Mouse (Mus musculus): ENCODE measurements around the gene Lbx2.
A peak's percentile ranks its signal among the peaks of the same experiment; 100 is the strongest.

The Lbx2 gene

GRCm38 (mm10) chr6:83108762-83109668, 22.8 kb downstream of the Lbx2 start, which contains the start of gene Mrpl53:
Mrpl53 (plus strand) TSS chr6:83109040.
- peak; percentile 81 to 83 for DNase-seq (ENCODE audit: low spot score in 2 of 2)

DNA sequence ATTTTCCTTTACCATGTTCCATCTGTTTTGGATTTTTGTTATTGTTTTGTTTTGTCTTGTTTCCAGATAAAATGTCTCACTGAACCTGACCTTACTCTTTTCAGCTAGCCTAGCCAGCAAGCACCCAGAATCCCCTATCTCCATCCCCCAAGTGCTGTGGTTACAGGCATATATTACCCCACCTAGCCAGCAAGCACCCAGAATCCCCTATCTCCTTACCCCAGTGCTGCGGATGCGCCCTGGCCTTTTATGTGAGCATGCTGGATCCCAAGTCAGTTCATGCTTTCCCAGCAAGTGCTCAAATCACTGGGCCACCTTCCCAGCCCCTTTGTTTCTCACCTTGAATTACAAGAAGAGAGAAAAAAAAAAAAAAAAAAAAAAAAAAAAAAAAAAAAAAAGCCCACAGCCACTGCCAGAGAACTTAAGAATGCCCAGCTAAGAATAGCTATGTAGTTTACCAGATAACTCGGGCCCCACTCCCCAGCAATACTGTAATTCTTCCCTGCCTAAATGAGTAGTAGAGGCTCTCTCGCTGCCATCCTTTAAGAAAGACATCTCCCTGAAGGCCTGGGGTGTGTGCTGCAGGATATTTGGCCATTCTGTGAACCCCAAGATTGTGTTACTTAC, 25.5 kb downstream of the Lbx2 start:
- DNase-seq (ENCODE audit: low spot score in 2 of 2): no peak

- peak; percentile 92 to 93 for DNase-seq (ENCODE audit: low spot score in 2 of 2)
These were observed 29.0 kb downstream of the Lbx2 start, which contains the start of gene Mogs for GRCm38 (mm10) chr6:83115011-83115671. Mogs (plus strand) TSS chr6:83115496.

GRCm38 (mm10) chr6:83115682-83116372, 29.7 kb downstream of the Lbx2 start:
- DNase-seq (ENCODE audit: low spot score in 2 of 2): no peak

DNA sequence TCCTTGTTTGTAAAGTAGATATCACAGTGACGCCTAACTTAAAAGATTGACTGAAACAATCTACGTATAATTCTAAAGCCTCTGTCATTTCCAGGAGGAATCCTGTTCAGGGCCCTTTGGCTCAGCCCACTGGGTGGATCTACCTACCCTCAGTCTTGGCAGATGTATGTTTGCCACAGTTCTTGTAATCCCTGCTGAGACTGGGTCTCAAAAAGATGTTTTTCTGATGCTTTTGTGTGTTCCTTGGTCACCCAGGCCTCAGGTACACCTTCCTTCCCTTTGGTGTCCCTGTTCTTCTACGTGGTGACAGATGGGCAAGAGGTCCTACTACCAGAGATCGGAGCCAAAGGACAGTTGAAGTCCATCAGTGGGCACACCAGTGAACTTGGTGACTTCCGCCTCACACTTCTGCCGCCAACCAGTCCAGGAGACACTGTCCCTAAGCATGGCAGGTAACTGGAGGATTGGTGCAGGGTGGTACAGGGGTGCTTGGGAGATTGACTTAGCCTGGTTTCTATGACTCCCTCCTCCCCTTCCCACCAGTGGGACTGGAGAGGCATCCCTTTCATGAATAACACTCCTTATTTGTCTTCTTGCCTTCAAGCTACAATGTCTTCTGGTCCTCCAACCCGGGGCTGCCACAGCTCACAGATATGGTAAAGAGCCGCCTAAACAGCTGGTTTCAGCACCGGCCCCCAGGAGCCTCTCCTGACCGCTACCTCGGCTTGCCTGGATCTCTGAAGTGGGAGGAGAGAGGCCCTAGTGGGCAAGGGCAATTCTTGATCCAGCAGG, 30.4 kb downstream of the Lbx2 start:
- no peak for DNase-seq (ENCODE audit: low spot score in 2 of 2)

GRCm38 (mm10) chr6:83117165-83117438, 30.9 kb downstream of the Lbx2 start:
- DNase-seq (ENCODE audit: low spot score in 2 of 2): no peak

DNA sequence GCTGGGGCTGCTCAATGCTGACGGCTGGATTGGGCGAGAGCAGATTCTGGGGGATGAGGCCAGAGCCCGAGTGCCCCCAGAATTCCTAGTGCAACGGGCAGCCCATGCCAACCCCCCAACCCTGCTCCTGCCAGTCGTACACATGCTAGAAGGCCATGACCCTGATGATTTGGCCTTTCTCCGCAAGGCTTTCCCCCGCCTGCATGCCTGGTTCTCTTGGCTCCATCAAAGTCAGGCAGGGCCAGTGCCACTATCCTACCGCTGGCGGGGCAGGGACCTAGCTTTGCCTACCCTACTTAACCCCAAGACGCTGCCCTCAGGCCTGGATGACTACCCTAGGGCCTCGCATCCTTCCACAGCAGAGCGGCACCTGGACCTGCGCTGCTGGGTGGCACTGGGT, 31.4 kb downstream of the Lbx2 start:
- no peak for DNase-seq (ENCODE audit: low spot score in 2 of 2)

DNA sequence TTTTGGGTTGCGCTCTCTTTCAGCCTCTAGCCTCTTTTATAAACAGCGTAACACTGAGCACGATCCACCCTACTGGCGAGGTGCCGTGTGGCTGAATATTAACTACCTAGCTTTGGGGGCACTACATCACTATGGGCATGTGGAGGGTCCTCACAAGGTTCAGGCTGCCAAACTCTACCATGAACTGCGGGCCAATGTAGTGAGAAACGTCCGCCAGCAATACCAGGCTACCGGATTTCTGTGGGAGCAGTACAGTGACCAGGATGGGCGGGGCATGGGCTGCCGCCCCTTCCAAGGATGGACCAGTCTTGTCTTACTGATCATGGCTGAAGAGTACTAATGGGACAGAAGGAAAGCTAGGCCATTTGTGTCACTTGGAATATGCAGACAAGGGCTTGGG, 32.2 kb downstream of the Lbx2 start:
- DNase-seq (ENCODE audit: low spot score in 2 of 2): no peak

DNA sequence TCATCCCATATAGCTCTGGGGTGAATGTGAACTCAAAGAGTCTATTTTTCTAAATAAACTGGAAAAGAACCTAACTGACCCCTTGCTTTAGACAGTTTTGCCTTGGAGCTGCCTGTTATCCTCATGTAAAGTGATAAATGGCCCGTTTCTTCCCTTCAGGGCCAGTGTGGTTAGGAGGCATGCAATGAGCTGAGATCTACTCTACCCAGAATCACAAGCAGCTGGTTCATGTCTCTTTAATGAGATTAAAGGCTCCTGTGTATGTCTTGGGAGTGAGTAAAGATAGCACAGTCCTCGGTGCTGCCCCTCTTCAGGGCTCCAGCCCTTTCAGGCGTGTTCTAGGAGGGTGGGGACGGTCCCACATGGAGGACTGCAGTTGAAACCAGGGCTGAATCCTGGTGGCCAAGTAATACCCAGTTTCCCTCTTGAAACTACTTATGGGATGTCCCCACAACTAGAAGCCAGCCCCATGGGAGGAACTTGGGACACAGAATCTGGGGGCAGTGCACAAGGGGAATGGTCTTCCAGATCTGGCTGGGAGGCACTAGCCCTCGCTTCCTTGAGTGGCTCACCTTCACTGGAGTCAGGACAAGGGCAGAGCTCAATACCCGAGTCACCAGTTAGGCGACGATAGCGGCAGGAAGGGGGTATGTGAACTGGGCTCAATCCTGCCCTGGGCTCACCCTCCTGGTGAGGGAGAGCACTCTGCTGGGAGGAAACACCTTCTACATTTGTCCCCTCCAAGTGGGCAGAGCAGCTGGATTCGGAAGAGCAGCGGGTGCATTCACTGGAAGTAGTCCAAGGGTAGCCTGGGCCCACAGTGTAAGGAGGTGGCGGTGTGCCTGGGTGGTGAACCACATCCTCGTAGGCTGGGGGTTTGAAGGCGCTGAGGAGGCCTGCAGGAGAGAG, 32.9 kb downstream of the Lbx2 start:
- no peak for DNase-seq (ENCODE audit: low spot score in 2 of 2)

DNA sequence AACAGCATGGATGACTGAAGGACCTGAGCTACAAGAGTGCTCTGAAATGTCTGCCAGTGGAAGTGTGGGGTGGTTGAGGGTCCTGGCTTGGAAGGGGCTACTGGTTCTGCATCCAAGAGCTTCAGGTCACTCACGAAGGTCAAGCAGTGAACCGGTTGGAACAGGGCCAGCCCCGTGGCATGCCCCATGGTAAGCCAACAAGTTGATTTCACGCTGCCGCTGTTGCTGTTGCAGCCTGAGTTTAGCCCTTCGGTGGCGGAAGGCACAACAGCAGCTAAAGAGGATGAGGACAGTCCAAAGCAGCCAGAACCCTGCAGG, 33.5 kb downstream of the Lbx2 start:
- DNase-seq (ENCODE audit: low spot score in 2 of 2): no peak

DNA sequence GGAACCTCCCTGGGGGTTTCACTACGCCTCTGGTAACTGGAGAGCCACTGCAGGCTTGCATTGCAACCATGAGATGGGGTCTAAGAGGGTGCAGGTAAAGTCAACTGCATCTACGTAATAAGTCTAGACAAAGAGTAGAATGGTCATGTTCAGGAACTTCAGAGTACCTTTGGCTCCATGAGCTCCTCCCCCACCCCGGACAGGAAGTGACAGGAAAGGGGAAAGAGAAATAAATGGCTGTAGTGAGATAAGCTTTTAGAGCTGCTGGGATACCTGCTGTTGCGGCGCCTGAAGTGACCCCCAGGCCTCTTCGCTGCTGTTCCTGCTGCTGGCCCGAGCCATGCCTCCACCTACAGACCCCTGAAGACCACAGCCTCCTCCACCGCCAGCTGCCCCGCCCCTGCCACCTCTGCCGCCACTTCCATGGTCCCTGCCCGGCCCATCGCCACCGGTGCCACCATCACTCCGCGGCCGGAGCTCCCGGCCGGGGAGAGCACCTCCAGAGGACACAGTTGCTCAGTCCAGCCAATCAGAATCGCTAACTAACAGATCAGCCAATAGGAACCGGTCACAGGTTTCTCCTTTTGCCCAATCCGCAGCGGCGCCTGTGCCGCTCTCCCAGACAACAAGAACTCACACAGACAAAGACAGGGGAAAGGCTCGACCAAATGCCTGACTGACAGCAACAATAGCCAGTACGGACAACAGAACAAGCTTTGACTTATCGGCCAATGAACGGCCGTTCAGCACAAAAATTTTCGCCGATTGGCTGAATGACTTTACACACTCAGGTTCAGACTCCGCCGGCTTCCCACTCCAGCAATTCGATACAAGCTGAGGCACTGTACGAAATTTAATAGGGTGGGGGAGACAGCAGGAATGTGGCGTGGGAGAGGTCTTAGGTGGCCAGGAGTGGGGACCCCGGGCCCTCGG, 35.0 kb downstream of the Lbx2 start, which contains the start of gene Wbp1:
Gene Wbp1 (minus strand): TSS at position 630 of the 933 bp plus-strand sequence.
- DNase-seq (ENCODE audit: low spot score in 2 of 2): peak; percentile 97

- peak; percentile 11 to 29 for DNase-seq (ENCODE audit: low spot score in 2 of 2)
These were observed 35.9 kb downstream of the Lbx2 start for GRCm38 (mm10) chr6:83121863-83122710.

- no peak for DNase-seq (ENCODE audit: low spot score in 2 of 2)
These were observed 36.8 kb downstream of the Lbx2 start for GRCm38 (mm10) chr6:83122961-83123360.

DNA sequence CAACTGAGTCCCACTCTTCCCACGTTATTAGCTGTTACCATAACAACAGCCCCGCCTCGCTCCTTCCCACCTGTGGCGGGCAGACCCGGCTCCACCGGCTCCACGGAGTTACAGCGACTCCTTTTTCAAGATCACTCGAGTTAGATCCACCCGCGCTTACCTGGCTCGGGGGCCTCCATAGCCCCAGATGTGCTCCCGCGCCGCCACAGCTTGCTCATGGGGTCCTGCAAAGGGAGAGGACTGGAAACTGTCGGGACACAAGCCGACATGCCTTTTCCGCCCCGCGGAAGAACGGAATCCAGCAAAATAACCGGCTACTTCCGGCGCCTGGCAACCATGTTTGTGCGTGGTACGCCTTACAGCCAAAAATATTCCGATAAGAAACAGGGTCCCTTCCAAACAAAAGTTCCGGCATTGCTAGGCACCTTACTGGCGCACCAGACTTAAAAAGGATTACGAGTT, 38.7 kb downstream of the Lbx2 start:
- DNase-seq (ENCODE audit: low spot score in 2 of 2): peak; percentile 89 to 90

DNA sequence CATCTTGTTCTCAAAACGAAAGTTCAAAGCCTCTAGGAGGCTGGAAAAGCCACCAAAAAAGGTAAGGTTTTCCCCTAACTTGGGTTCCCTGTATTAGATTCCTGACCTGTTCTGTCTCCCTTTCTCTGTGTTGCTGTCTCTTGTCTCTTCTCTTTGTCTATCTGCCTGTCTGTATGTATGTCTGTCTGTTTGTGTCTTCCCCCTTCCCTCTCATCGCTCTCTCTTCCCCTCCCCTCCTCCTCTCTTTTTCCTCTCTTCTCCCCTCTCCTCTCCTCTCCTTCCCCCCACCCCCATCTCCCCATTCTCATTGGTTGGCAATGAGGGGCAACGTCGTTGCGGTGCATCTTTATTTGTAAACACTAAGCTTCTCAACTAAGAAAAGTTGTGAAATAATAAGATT, 39.2 kb downstream of the Lbx2 start, which contains the start of gene Ino80b:
Gene Ino80b (minus strand): TSS at position 101 of the 400 bp plus-strand sequence.
- DNase-seq (ENCODE audit: low spot score in 2 of 2): no peak

DNA sequence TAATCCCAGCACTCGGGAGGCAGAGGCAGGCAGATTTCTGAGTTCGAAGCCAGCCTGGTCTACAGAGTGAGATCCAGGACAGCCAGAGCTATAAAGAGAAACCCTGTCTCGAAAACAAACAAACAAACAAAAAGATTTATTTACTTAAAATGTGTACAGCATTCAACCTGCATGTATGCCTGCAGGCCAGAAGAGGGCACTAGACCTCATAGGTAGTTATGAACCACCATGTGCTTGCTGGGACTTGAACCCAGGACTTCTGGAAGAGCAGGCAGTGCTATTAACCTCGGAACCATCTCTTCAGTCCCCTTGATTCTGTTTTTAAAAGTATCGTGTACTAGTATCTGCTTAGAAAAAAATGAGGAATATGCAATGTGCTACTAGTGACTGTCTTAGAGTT, 41.3 kb downstream of the Lbx2 start:
- DNase-seq (ENCODE audit: low spot score in 2 of 2): no peak

- no peak for DNase-seq (ENCODE audit: low spot score in 2 of 2)
These were observed 45.4 kb downstream of the Lbx2 start for GRCm38 (mm10) chr6:83131469-83132034.
